Mouse (Mus musculus) left cerebral cortex, postnatal 4 days (tissue): ENCODE data around the gene Arhgef40. TPM values are rescaled to one million over a fixed set of nuclear protein-coding genes. Genes with fewer than 3 reads are reported as not detected.
"Not testable (repeated sequence)": the region's sequence is repeated elsewhere in the genome, so short reads cannot be mapped to it uniquely, and the experiment has no call there.

Experiments
- DNase-seq: peaks from one replicate; pipeline ENCODE4 v3.0.0-alpha.2; 2022
- intact Hi-C: fragments of 180-260 bp; cut with DNase I; formaldehyde crosslinking; loops from one replicate; pipeline ENCODE4 v1.15.1; 2025
- total RNA-seq, 2 experiments: library from RNA; stranded (reverse); gene quantifications; 2 replicates each; pipeline ENCODE4 v1.2.3; 2021

The Arhgef40 gene
- total RNA-seq, 2 experiments from 2014 or later, result 59.8 to 68.1 TPM

- DNase-seq, intact Hi-C loops: not testable (repeated sequence)
These were observed 68.2 kb downstream of the Arhgef40 start for GRCm38 (mm10) chr14:52052720-52053119.

Other genes starting within 250 kb of the Arhgef40 start
- not detected for gene Ang4, start 211.1 kb upstream of the Arhgef40 start, total RNA-seq
- not detected for gene AY358078, start 184.7 kb upstream of the Arhgef40 start, total RNA-seq
- not detected for gene Ear6, start 131.0 kb upstream of the Arhgef40 start, total RNA-seq
- 10 to 100 TPM; 50.3 to 63.4 TPM for gene Mettl17, start 99.9 kb upstream of the Arhgef40 start, total RNA-seq
- gene Slc39a2, start 91.8 kb upstream of the Arhgef40 start, total RNA-seq, result 1 to 10 TPM; 4.8 to 5.4 TPM
- 100 to 1,000 TPM; 172 to 173 TPM for gene Ndrg2, start 70.6 kb upstream of the Arhgef40 start, total RNA-seq
- gene Tppp2, start 66.3 kb upstream of the Arhgef40 start, total RNA-seq, result not detected
- gene Rnase13, start 61.9 kb upstream of the Arhgef40 start, total RNA-seq, result not detected
- under 1 TPM in 1 of 2 experiments, not detected in 1; 0.38 TPM for gene Tmem253, start 30.9 kb downstream of the Arhgef40 start, total RNA-seq
- 10 to 100 TPM; 32.3 to 36.7 TPM for gene Zfp219, start 36.0 kb downstream of the Arhgef40 start, total RNA-seq
- not detected for gene Olfr221, start 57.7 kb downstream of the Arhgef40 start, total RNA-seq
- gene Hnrnpc, start 119.3 kb downstream of the Arhgef40 start, total RNA-seq, result 100 to 1,000 TPM; 220 to 223 TPM
- 1 to 10 TPM; 2.3 to 2.5 TPM for gene Rpgrip1, start 126.0 kb downstream of the Arhgef40 start, total RNA-seq
- gene Supt16, start 212.7 kb downstream of the Arhgef40 start, total RNA-seq, result 10 to 100 TPM; 71.3 to 73.2 TPM